Comparison of ENCODE assay signal across 16 mouse cellular contexts in the genomic region with DNA sequence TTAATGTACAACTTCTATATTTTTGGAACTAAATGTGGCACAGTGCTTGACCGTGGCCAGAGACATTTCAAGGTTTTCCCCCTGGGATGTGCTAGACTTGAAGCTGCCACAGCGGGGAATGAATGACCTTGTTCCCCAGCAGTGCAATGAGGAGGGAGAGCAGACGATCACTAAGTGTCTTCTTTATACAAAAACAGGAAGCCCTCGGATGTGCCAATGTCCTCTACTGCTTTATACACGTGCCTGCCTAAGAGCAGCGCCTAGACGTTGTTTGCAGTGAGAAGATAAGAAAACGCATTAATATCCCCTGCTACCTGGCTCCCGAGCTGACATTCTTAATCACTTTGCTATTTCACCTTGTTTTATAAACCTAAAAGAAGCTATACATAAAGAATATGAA. TPM values are rescaled to one million over a fixed set of nuclear protein-coding genes. Genes with fewer than 3 reads are reported as not detected.
DNase-seq lines count a peak whose midpoint lies in the region; ATAC-seq and TF ChIP-seq lines count a peak whose summit lies in the region.
"Had no signal": no experiment of that assay in that cellular context is flagged by ENCODE, and none has a peak within 500 bp of the region (broad histone marks: within the 10 kb centered on the region; RNA-seq: fewer than 3 reads in every experiment).

No protein-coding gene starts in this region.

- H3K36me3 ChIP-seq in liver, embryonic 15.5 days (replicated peaks), result no peaks in the 10 kb centered on the region
- peaks cover 4% of the 10 kb centered on the region; the same call in 1 of the 2 replicates for H3K36me3 ChIP-seq in liver, embryonic 12.5 days
- H3K36me3 ChIP-seq in macrophage (ENCODE audit: inconsistent target), result peaks cover 44% of the 10 kb centered on the region
- no peaks in the 10 kb centered on the region for H3K36me3 ChIP-seq in forebrain, postnatal 0 days (ENCODE audit: insufficient read depth)
- H3K36me3 ChIP-seq: heart, embryonic 13.5 days; hindbrain, embryonic 12.5 days; midbrain, embryonic 13.5 days; neural tube, embryonic 12.5 days had no signal

- 0 out of 2 replicates have a peak, but pooled peaks have one; percentile 34 for ATAC-seq in liver, embryonic 15.5 days (ENCODE audit: insufficient read depth)
- ATAC-seq in liver, embryonic 12.5 days, result no peak
- ATAC-seq in CD4-positive, CD25-positive, alpha-beta regulatory T cell, adult 4 months, result peak; percentile 55
- peak; percentile 40 for ATAC-seq in activated CD4-positive, CD25-positive, alpha-beta regulatory T cell, adult 4 months
- ATAC-seq in forebrain, postnatal 0 days, result no peak
- ATAC-seq: forebrain, embryonic 14.5 days; midbrain, embryonic 13.5 days had no signal

- peaks cover 100% of the 10 kb centered on the region for H3K79me2 ChIP-seq in macrophage (ENCODE audit: inconsistent target)

- 14% methylated on average over 9 of the region's 9 CpGs for WGBS in liver, embryonic 15.5 days (ENCODE audit: insufficient replicate concordance)
- WGBS in liver, embryonic 12.5 days (ENCODE audit: insufficient replicate concordance), result 15% methylated on average over 9 of the region's 9 CpGs
- WGBS in macrophage (ENCODE audit: missing documents), result 14% methylated on average over 9 of the region's 9 CpGs
- WGBS in forebrain, postnatal 0 days, result 83% methylated on average over 9 of the region's 9 CpGs

- TF ChIP-seq CTCF in left cerebral cortex, adult 2 months (IDR thresholded peaks at IDR 0.05), result no peak
- TF ChIP-seq CTCF in forebrain, postnatal 0 days (IDR thresholded peaks at IDR 0.05; ENCODE audit: low read depth), result no peak

- no peak overlapping the region for H3K4me3 ChIP-seq in liver, embryonic 15.5 days (replicated peaks)
- H3K4me3 ChIP-seq in liver, embryonic 12.5 days, result no peak overlapping the region
- no peak overlapping the region for H3K4me3 ChIP-seq in macrophage (ENCODE audit: inconsistent target)
- no peak overlapping the region for H3K4me3 ChIP-seq in left cerebral cortex, adult 2 months
- H3K4me3 ChIP-seq in forebrain, postnatal 0 days (ENCODE audit: low read depth, low read length), result no peak overlapping the region
- H3K4me3 ChIP-seq: heart, embryonic 13.5 days; hindbrain, embryonic 12.5 days; midbrain, embryonic 13.5 days; neural tube, embryonic 12.5 days had no signal

- peaks cover 21% of the 10 kb centered on the region for H3K4me1 ChIP-seq in liver, embryonic 15.5 days (replicated peaks)
- H3K4me1 ChIP-seq in liver, embryonic 12.5 days, result peaks cover 24% of the 10 kb centered on the region
- no peaks in the 10 kb centered on the region for H3K4me1 ChIP-seq in forebrain, postnatal 0 days (ENCODE audit: insufficient read depth)
- H3K4me1 ChIP-seq: hindbrain, embryonic 12.5 days; midbrain, embryonic 13.5 days; neural tube, embryonic 12.5 days had no signal

- H3K4me2 ChIP-seq in liver, embryonic 15.5 days, result no peak overlapping the region
- no peak overlapping the region for H3K4me2 ChIP-seq in liver, embryonic 12.5 days
- H3K4me2 ChIP-seq in forebrain, postnatal 0 days (ENCODE audit: low read depth), result no peak overlapping the region
- H3K4me2 ChIP-seq: heart, embryonic 13.5 days; hindbrain, embryonic 12.5 days; midbrain, embryonic 13.5 days; neural tube, embryonic 12.5 days had no signal

- no peak for DNase-seq in left cerebral cortex, adult 2 months (ENCODE audit: extremely low spot score in 1 of 2, low spot score in 2 of 2)
- DNase-seq in forebrain, postnatal 0 days, result no peak
- DNase-seq: cerebellum, postnatal 25 days; gastrocnemius, postnatal 10 days; kidney, adult 9 months had no signal

- H3K9ac ChIP-seq in liver, embryonic 15.5 days, result no peak overlapping the region
- no peak overlapping the region for H3K9ac ChIP-seq in liver, embryonic 12.5 days
- no peak overlapping the region for H3K9ac ChIP-seq in forebrain, postnatal 0 days
- H3K9ac ChIP-seq: heart, embryonic 13.5 days; hindbrain, embryonic 12.5 days; liver, embryonic 14.5 days; midbrain, embryonic 13.5 days; neural tube, embryonic 12.5 days had no signal

- H3K27ac ChIP-seq in liver, embryonic 15.5 days (replicated peaks), result no peak overlapping the region
- no peak overlapping the region for H3K27ac ChIP-seq in liver, embryonic 12.5 days
- H3K27ac ChIP-seq in macrophage, result peak overlapping the region; percentile 59
- no peak overlapping the region for H3K27ac ChIP-seq in left cerebral cortex, adult 2 months
- H3K27ac ChIP-seq in forebrain, postnatal 0 days (ENCODE audit: low read depth, low read length), result no peak overlapping the region
- H3K27ac ChIP-seq: heart, embryonic 13.5 days; hindbrain, embryonic 12.5 days; liver, embryonic 14.5 days; midbrain, embryonic 13.5 days; neural tube, embryonic 12.5 days had no signal

- intact Hi-C loops in left cerebral cortex, adult 2 months (cut with DNase I), result no loop called here

- H3K27me3 ChIP-seq in liver, embryonic 15.5 days, result no peaks in the 10 kb centered on the region
- no peaks in the 10 kb centered on the region for H3K27me3 ChIP-seq in liver, embryonic 12.5 days (replicated peaks)
- H3K27me3 ChIP-seq in forebrain, postnatal 0 days (ENCODE audit: insufficient read depth, low read length), result no peaks in the 10 kb centered on the region
- H3K27me3 ChIP-seq: heart, embryonic 13.5 days; hindbrain, embryonic 12.5 days; midbrain, embryonic 13.5 days; neural tube, embryonic 12.5 days had no signal

- H3K9me3 ChIP-seq in liver, embryonic 15.5 days (replicated peaks), result no peaks in the 10 kb centered on the region
- H3K9me3 ChIP-seq in liver, embryonic 12.5 days (replicated peaks), result no peaks in the 10 kb centered on the region
- H3K9me3 ChIP-seq in forebrain, postnatal 0 days (ENCODE audit: low read length), result no peaks in the 10 kb centered on the region
- H3K9me3 ChIP-seq: heart, embryonic 13.5 days; hindbrain, embryonic 12.5 days; midbrain, embryonic 13.5 days; neural tube, embryonic 12.5 days had no signal

RNA-seq across cellular contexts. Expression of gene Fyb, which starts 55.3 kb away (rescaled TPM):
- polyA plus RNA-seq in liver, embryonic 15.5 days (2015; fragmentation: Nextera tagmentation; extraction: Ambion mirVana), result 19.4 and 19.8 TPM in 2 replicates
- polyA plus RNA-seq in liver, embryonic 12.5 days (2016; fragmentation: Nextera tagmentation; extraction: Ambion mirVana), result 32.2 and 36.7 TPM in 2 replicates
- polyA plus RNA-seq in CD4-positive, CD25-positive, alpha-beta regulatory T cell, adult 4 months (2017; shearing (Covaris generic)), result 100 to 1,000 TPM; 684 to 751 TPM
- polyA plus RNA-seq in activated CD4-positive, CD25-positive, alpha-beta regulatory T cell, adult 4 months (2017; shearing (Covaris generic)), result 100 to 1,000 TPM; 556 to 650 TPM
- total RNA-seq in macrophage (2018; cell fraction: chromatin; rRNA removed), result 1,000 to 10,000 TPM in 25 of 26 experiments, 100 to 1,000 TPM in 1; 946 to 4,580 (median 3,223) TPM
- total RNA-seq in macrophage (2018; cell fraction: cytosol; rRNA removed), result 1,000 to 10,000 TPM in 9 of 26 experiments, 100 to 1,000 TPM in 17; 417 to 1,132 (median 746) TPM
- total RNA-seq in macrophage (2018; cell fraction: nucleus; rRNA removed), result 1,000 to 10,000 TPM; 1,077 to 2,236 (median 1,801) TPM
- 370 to 786 TPM (median 465 TPM) in 3 replicates for polyA plus RNA-seq in macrophage (2018)
- total RNA-seq in left cerebral cortex, adult 2 months (2021), result 1 to 10 TPM; 9.2 to 9.9 TPM
- total RNA-seq in forebrain, postnatal 0 days (2014; rRNA removed), result 0.54 and 0.95 TPM in 2 replicates
- polyA plus RNA-seq in forebrain, postnatal 0 days (2015; fragmentation: Nextera tagmentation; extraction: Ambion mirVana), result 1.9 and 2.2 TPM in 2 replicates

Comparison
In these comparisons a context has a peak if more than half of its experiments do, and no peak if none do; other contexts are left out.
1. ATAC-seq: peak in liver, embryonic 15.5 days (single experiment), CD4-positive, CD25-positive, alpha-beta regulatory T cell, adult 4 months (single experiment) and activated CD4-positive, CD25-positive, alpha-beta regulatory T cell, adult 4 months (single experiment); none in liver, embryonic 12.5 days (single experiment) and forebrain, postnatal 0 days (single experiment).